Mouse (Mus musculus) liver, embryonic 13.5 days (tissue): ENCODE measurements at regions not wholly inside any gene's neighbourhood (a gene's known extent, or its start where the extent isn't known, plus 50 kb on each side); places are given as distances from the start of the nearest gene placed in this dataset.

ENCODE experiments used
- ATAC-seq: fragments of 200-750 bp; cut with Nextera tagmentation; 2 replicates; pipeline ENCODE4 v1.8.0; 2017; ENCODE audit warnings: low read depth, mild to moderate bottlenecking, moderate number of reproducible peaks, moderate library complexity
- DNase-seq: peaks from one replicate; pipeline ENCODE4 v3.0.0; 2022
- H3K27ac ChIP-seq: fragments of 300-500 bp; sonication (generic); 2 replicates; pipeline ENCODE4 v1.5.1; 2015; ENCODE audit warnings: moderate library complexity, mild to moderate bottlenecking, inconsistent platforms
- H3K27me3 ChIP-seq: fragments of 300-500 bp; sonication (generic); 2 replicates; pipeline ENCODE4 v1.6.1; 2015; ENCODE audit warnings: mild to moderate bottlenecking, inconsistent platforms
- H3K36me3 ChIP-seq: fragments of 300-500 bp; sonication (generic); 2 replicates; pipeline ENCODE4 v1.6.1; 2015; ENCODE audit warnings: mild to moderate bottlenecking, inconsistent platforms
- H3K4me1 ChIP-seq: fragments of 300-500 bp; sonication (generic); replicated peaks from 2 replicates; pipeline ENCODE4 v1.6.1; 2015; ENCODE audit warnings: inconsistent platforms
- H3K4me2 ChIP-seq: fragments of 300-500 bp; sonication (generic); 2 replicates; pipeline ENCODE4 v1.6.1; 2015; ENCODE audit warnings: inconsistent platforms, mild to moderate bottlenecking, moderate library complexity
- H3K4me3 ChIP-seq: fragments of 300-500 bp; sonication (generic); replicated peaks from 2 replicates; pipeline ENCODE4 v1.5.1; 2015; ENCODE audit warnings: mild to moderate bottlenecking, inconsistent platforms
- H3K9ac ChIP-seq: fragments of 300-500 bp; sonication (generic); 2 replicates; pipeline ENCODE4 v1.6.1; 2015; ENCODE audit warnings: mild to moderate bottlenecking, inconsistent platforms
- H3K9me3 ChIP-seq: fragments of 300-500 bp; sonication (generic); replicated peaks from 2 replicates; pipeline ENCODE4 v1.6.1; 2016; ENCODE audit warnings: inconsistent platforms
- WGBS: fragments of 180-500 bp; shearing (Covaris S2); methylation state at CpG from one replicate; pipeline ENCODE4 v1.1.7; 2015; ENCODE audit not compliant: insufficient replicate concordance; 5-methylcytosine and 5-hydroxymethylcytosine counted together

- no peak overlapping the region for H3K9ac ChIP-seq
- no peaks in the 10 kb centered on the region for H3K27me3 ChIP-seq
- H3K27ac ChIP-seq = no peak overlapping the region
- WGBS = 45% methylated on average over 3 of the region's 3 CpGs
- no peaks in the 10 kb centered on the region for H3K4me1 ChIP-seq
- DNase-seq (no peak), ATAC-seq (no peak)
- no peaks in the 10 kb centered on the region for H3K36me3 ChIP-seq
- H3K4me3 ChIP-seq = no peak overlapping the region
- no peaks in the 10 kb centered on the region for H3K9me3 ChIP-seq
- H3K4me2 ChIP-seq = no peak overlapping the region
Measured at GRCm38 (mm10) chr13:6237201-6237600, 310.7 kb upstream of the Pitrm1 start.

- 44% methylated on average over 3 of the region's 3 CpGs for WGBS
- no peaks in the 10 kb centered on the region for H3K27me3 ChIP-seq
- H3K9ac ChIP-seq = no peak overlapping the region
- H3K4me2 ChIP-seq = no peak overlapping the region
- no peak overlapping the region for H3K4me3 ChIP-seq
- no peak overlapping the region for H3K27ac ChIP-seq
- H3K9me3 ChIP-seq = no peaks in the 10 kb centered on the region
- no peak for ATAC-seq
- no peaks in the 10 kb centered on the region for H3K4me1 ChIP-seq
- no peaks in the 10 kb centered on the region for H3K36me3 ChIP-seq
- no peak for DNase-seq
Measured at GRCm38 (mm10) chr13:6240855-6241254, 307.1 kb upstream of the Pitrm1 start.

DNA sequence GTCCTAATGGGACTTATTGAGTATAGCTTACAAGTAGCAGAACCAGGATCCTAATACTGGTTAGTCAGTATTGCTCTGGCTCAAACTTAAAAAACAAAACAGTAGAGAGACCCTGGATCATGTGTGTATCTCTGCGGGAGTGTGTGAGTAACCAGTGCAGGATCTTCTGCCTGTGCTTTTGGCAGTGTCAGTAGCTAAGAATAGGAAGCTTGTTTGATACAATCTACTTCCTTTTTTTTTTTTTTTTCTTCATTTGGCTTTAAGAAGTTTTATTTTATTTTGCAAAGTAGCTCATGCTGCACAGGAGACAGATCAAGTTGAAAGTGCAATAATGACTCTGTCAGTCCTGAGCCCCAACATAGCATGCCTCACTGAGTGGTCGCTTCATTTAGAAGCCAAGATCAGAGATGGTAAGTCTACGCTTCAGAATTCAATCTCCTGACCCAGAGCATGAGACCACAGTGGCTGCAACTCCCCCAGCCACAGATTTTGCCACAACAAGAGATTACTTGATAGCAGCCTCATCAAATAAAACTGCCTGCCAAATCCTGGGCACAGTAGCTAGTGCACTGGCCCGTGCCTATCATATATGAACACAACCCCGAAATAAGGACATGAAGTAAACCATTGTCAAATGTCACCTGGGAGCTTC lies 306.4 kb upstream of the Pitrm1 start:
- DNase-seq (no peak), ATAC-seq (no peak)
- H3K4me3 ChIP-seq = no peak overlapping the region
- no peaks in the 10 kb centered on the region for H3K36me3 ChIP-seq
- no peak overlapping the region for H3K27ac ChIP-seq
- H3K9ac ChIP-seq = no peak overlapping the region
- no peaks in the 10 kb centered on the region for H3K9me3 ChIP-seq
- H3K4me2 ChIP-seq = no peak overlapping the region
- no peaks in the 10 kb centered on the region for H3K27me3 ChIP-seq
- WGBS = 45% methylated on average over 5 of the region's 5 CpGs
- H3K4me1 ChIP-seq = no peaks in the 10 kb centered on the region

DNA sequence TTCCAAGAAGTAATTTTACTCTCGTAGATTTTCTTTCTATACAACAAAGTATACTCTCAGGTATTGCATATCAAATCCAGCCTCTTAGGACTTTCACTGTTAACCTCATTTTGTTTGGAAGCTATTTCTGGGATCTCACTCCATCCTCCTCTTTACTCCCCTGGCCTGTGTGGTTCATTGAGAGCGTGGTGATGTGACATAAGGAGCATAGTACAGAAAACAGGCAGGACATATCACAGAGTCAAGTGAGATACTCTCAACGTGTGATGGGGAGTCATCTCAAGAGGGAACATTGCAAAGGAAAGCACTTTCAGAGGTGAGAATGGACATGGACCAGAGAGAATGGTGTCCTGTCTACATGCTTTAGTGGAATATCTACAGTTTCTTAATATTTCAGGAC lies 297.8 kb upstream of the Pitrm1 start:
- 69% methylated on average over 3 of the region's 3 CpGs for WGBS
- H3K27me3 ChIP-seq = no peaks in the 10 kb centered on the region
- H3K4me3 ChIP-seq = no peak overlapping the region
- no peak overlapping the region for H3K27ac ChIP-seq
- H3K4me2 ChIP-seq = no peak overlapping the region
- H3K9me3 ChIP-seq = no peaks in the 10 kb centered on the region
- no peaks in the 10 kb centered on the region for H3K36me3 ChIP-seq
- DNase-seq (no peak), ATAC-seq (no peak)
- no peaks in the 10 kb centered on the region for H3K4me1 ChIP-seq
- H3K9ac ChIP-seq = no peak overlapping the region

DNA sequence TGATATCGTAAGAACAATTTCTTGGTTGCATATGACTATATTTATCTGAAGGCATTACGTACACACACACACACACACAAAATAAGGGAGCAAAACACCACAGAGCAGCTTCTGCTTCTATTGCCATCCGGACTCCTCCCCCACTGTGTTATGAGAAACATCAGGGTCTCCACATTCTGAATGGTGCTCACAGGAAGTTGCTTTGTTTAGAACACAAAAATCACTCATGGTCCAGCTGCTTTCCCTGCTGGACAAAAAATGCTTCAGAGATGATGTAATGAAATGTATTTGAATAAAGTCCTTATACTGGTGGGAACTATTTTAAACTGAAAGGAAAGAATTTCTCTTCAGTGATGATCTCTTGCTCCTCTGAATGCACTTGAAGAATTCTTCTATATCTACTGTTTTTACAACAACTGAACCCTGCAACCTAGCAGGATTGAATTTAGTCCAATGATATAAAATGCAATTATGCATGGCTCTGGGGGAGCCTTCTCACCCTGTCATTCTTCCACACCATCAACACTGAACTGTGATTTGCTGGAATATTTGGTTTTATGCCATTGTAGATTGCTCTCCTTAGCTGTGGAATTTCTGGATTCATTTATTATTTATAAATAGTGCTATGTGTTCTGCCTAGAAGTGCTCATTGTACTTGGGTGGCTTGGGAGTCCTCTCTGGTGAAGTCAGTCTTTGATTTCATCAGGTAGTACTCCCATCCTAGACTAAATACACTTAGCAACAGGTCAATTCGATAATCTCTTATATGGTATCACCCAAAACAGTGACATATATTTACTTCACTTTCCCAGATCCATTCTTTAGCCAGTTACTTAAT lies 296.7 kb upstream of the Pitrm1 start:
- H3K4me2 ChIP-seq = no peak overlapping the region
- no peak overlapping the region for H3K9ac ChIP-seq
- ATAC-seq (no peak), DNase-seq (no peak)
- H3K4me3 ChIP-seq = no peak overlapping the region
- H3K4me1 ChIP-seq = no peaks in the 10 kb centered on the region
- no peaks in the 10 kb centered on the region for H3K36me3 ChIP-seq
- H3K27ac ChIP-seq = no peak overlapping the region
- WGBS = 46% methylated on average over 4 of the region's 4 CpGs
- no peaks in the 10 kb centered on the region for H3K27me3 ChIP-seq
- no peaks in the 10 kb centered on the region for H3K9me3 ChIP-seq

- Histone ChIP-seq H3K4me2 (no peak overlapping the region), H3K36me3 (no peaks in the 10 kb centered on the region), H3K9ac (no peak overlapping the region), H3K27ac (no peak overlapping the region), H3K4me3 (no peak overlapping the region), H3K27me3 (no peaks in the 10 kb centered on the region), H3K9me3 (no peaks in the 10 kb centered on the region), H3K4me1 (no peaks in the 10 kb centered on the region)
- 12% methylated on average over 3 of the region's 3 CpGs for WGBS
- no peak for DNase-seq
- ATAC-seq = no peak
Measured at GRCm38 (mm10) chr13:6252100-6252499, 295.8 kb upstream of the Pitrm1 start.

DNA sequence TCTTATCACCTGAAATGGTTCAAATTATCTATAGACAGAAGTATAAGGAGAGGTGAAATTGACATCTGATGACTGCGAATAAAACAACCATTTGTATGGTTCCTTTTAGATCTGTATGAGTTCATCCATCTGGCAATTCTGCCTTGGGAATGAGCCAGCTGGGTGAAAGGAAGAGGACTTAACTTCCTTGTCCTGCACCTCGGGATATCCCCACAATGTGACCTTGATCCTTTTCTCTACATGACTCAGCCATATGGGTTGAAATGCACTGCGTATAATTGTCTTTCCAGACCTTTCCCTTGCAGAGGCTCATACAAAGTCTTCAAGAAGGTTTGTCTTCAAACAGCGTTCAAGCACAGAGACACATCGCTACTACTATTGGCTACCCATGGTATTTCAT lies 292.6 kb upstream of the Pitrm1 start:
- no peaks in the 10 kb centered on the region for H3K4me1 ChIP-seq
- no peak overlapping the region for H3K9ac ChIP-seq
- DNase-seq = no peak
- H3K27ac ChIP-seq = no peak overlapping the region
- no peak overlapping the region for H3K4me2 ChIP-seq
- 61% methylated on average over 5 of the region's 5 CpGs for WGBS
- H3K9me3 ChIP-seq = no peaks in the 10 kb centered on the region
- no peaks in the 10 kb centered on the region for H3K27me3 ChIP-seq
- ATAC-seq = no peak
- H3K36me3 ChIP-seq = no peaks in the 10 kb centered on the region
- no peak overlapping the region for H3K4me3 ChIP-seq

GRCm38 (mm10) chr13:6255728-6256496 lies 292.0 kb upstream of the Pitrm1 start:
- no peak for ATAC-seq
- no peak for DNase-seq
- no peaks in the 10 kb centered on the region for H3K27me3 ChIP-seq

GRCm38 (mm10) chr13:6258456-6258855 lies 289.5 kb upstream of the Pitrm1 start:
- no peaks in the 10 kb centered on the region for H3K9me3 ChIP-seq
- no peak overlapping the region for H3K9ac ChIP-seq
- whole genome bisulfite sequencing = 40% methylated on average over 1 of the region's 1 CpGs
- no peaks in the 10 kb centered on the region for H3K27me3 ChIP-seq
- H3K4me3 ChIP-seq = no peak overlapping the region
- H3K36me3 ChIP-seq = no peaks in the 10 kb centered on the region
- no peak overlapping the region for H3K27ac ChIP-seq
- no peaks in the 10 kb centered on the region for H3K4me1 ChIP-seq
- ATAC-seq (no peak), DNase-seq (no peak)
- no peak overlapping the region for H3K4me2 ChIP-seq

More at GRCm38 (mm10) chr13:6255728-6256496, 292.0 kb upstream of the Pitrm1 start:
- Histone ChIP-seq H3K27ac (no peak overlapping the region), H3K9ac (no peak overlapping the region), H3K4me1 (no peaks in the 10 kb centered on the region), H3K4me2 (no peak overlapping the region), H3K36me3 (no peaks in the 10 kb centered on the region), H3K9me3 (no peaks in the 10 kb centered on the region), H3K4me3 (no peak overlapping the region)

GRCm38 (mm10) chr13:6260321-6260865 lies 287.6 kb upstream of the Pitrm1 start:
- Histone ChIP-seq H3K27me3 (no peaks in the 10 kb centered on the region), H3K4me2 (no peak overlapping the region), H3K9ac (no peak overlapping the region), H3K9me3 (no peaks in the 10 kb centered on the region), H3K27ac (no peak overlapping the region), H3K4me3 (no peak overlapping the region), H3K4me1 (no peaks in the 10 kb centered on the region), H3K36me3 (no peaks in the 10 kb centered on the region)
- ATAC-seq (no peak), DNase-seq (no peak)
- 67% methylated on average over 3 of the region's 3 CpGs for WGBS

GRCm38 (mm10) chr13:6261458-6261857 lies 286.5 kb upstream of the Pitrm1 start:
- no peak overlapping the region for H3K4me2 ChIP-seq
- H3K36me3 ChIP-seq = no peaks in the 10 kb centered on the region
- no peak for ATAC-seq
- no peak overlapping the region for H3K27ac ChIP-seq
- no peak overlapping the region for H3K9ac ChIP-seq
- H3K4me3 ChIP-seq = no peak overlapping the region
- WGBS = 70% methylated on average over 4 of the region's 4 CpGs
- H3K27me3 ChIP-seq = no peaks in the 10 kb centered on the region
- no peaks in the 10 kb centered on the region for H3K4me1 ChIP-seq
- H3K9me3 ChIP-seq = no peaks in the 10 kb centered on the region
- no peak for DNase-seq
